Mouse (Mus musculus) neural tube, embryonic 13.5 days (tissue): ENCODE results near the gene Otog. TPM values are rescaled to one million over a fixed set of nuclear protein-coding genes. Genes with fewer than 3 reads are reported as not detected.

Experiments used
- ATAC-seq: fragments of 200-750 bp; cut with Nextera tagmentation; 2 replicates; pipeline ENCODE4 v1.8.0; 2017; ENCODE audit warnings: low read depth, mild to moderate bottlenecking, moderate TSS enrichment, moderate library complexity
- H3K27ac ChIP-seq: fragments of 300-500 bp; sonication (generic); replicated peaks from 2 replicates; pipeline ENCODE4 v1.5.1; 2015; ENCODE audit warnings: moderate library complexity, mild to moderate bottlenecking, inconsistent platforms
- H3K27me3 ChIP-seq: fragments of 300-500 bp; sonication (generic); 2 replicates; pipeline ENCODE4 v1.6.1; 2015; ENCODE audit warnings: mild to moderate bottlenecking, inconsistent platforms
- H3K36me3 ChIP-seq: fragments of 300-500 bp; sonication (generic); 2 replicates; pipeline ENCODE4 v1.6.1; 2015; ENCODE audit warnings: mild to moderate bottlenecking, inconsistent platforms
- H3K4me1 ChIP-seq: fragments of 300-500 bp; sonication (generic); replicated peaks from 2 replicates; pipeline ENCODE4 v1.6.1; 2015; ENCODE audit warnings: inconsistent platforms
- H3K4me2 ChIP-seq: fragments of 300-500 bp; sonication (generic); 2 replicates; pipeline ENCODE4 v1.6.1; 2015; ENCODE audit warnings: inconsistent platforms, mild to moderate bottlenecking, moderate library complexity
- H3K4me3 ChIP-seq: fragments of 300-500 bp; sonication (generic); 2 replicates; pipeline ENCODE4 v1.5.1; 2015; ENCODE audit warnings: mild to moderate bottlenecking, inconsistent platforms
- H3K9ac ChIP-seq: fragments of 300-500 bp; sonication (generic); 2 replicates; pipeline ENCODE4 v1.6.1; 2015; ENCODE audit warnings: moderate library complexity, mild to moderate bottlenecking, inconsistent platforms
- H3K9me3 ChIP-seq: fragments of 300-500 bp; sonication (generic); 2 replicates; pipeline ENCODE4 v1.6.1; 2016; ENCODE audit warnings: inconsistent platforms
- WGBS: fragments of 180-500 bp; shearing (Covaris S2); methylation state at CpG from one replicate; pipeline ENCODE4 v1.1.7; 2015; 5-methylcytosine and 5-hydroxymethylcytosine counted together
- polyA plus RNA-seq: library from polyadenylated mRNA; unstranded; fragments of >200 nt; fragmentation: Nextera tagmentation; extraction: Ambion mirVana; gene quantifications from 2 replicates; pipeline ENCODE4 v1.2.1, GENCODE M21; 2015

Gene Otog
- polyA plus RNA-seq, 1 experiment from 2014 or later: not detected

GRCm38 (mm10) chr7:46235948-46236347 is 4.8 kb upstream of the Otog start:
- peak overlapping the region; percentile 46; the same call in 1 of the 2 replicates for H3K27ac ChIP-seq
- H3K4me2 ChIP-seq: peak overlapping the region; percentile 24

GRCm38 (mm10) chr7:46236363-46236762 is 4.4 kb upstream of the Otog start:
- 64% methylated on average over 15 of the region's 15 CpGs for WGBS

More at GRCm38 (mm10) chr7:46235948-46236347, 4.8 kb upstream of the Otog start:
- Histone ChIP-seq H3K4me3 (no peak overlapping the region), H3K27me3 (no peaks in the 10 kb centered on the region), H3K9me3 (no peaks in the 10 kb centered on the region), H3K36me3 (no peaks in the 10 kb centered on the region), H3K4me1 (peaks cover 19% of the 10 kb centered on the region), H3K9ac (0 out of 2 replicates have a peak overlapping the region, but pooled peaks have one; percentile 41)
- WGBS: 68% methylated on average over 18 of the region's 18 CpGs
- ATAC-seq: peak; percentile 63; the same call in 1 of the 2 replicates

DNA sequence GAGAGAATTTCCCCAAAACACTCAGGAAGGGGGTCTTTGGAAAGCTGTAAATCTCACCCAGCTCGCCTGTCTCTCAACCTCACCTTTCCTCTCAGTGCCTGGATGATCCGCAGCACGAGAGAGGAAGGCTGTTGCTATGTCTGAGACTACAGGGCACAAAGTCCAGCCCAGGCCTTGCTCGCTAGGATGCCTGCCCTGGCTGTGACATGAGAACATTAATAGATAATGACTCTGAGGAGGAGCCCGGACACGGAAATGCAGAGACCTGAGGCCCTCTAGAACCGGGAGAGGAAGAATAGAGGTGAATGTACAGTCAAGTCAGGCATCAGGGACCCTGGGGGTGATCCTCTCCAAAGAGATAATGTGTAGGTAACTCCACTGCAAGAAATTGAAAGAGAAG is 3.6 kb upstream of the Otog start:
- Histone ChIP-seq H3K27me3 (no peaks in the 10 kb centered on the region), H3K4me1 (peaks cover 19% of the 10 kb centered on the region), H3K4me2 (no peak overlapping the region), H3K36me3 (no peaks in the 10 kb centered on the region), H3K9me3 (no peaks in the 10 kb centered on the region), H3K9ac (no peak overlapping the region), H3K27ac (no peak overlapping the region), H3K4me3 (no peak overlapping the region)
- no peak for ATAC-seq
- 57% methylated on average over 7 of the region's 7 CpGs for WGBS

More at GRCm38 (mm10) chr7:46236363-46236762, 4.4 kb upstream of the Otog start:
- Histone ChIP-seq H3K36me3 (no peaks in the 10 kb centered on the region), H3K4me2 (peak overlapping the region; percentile 24), H3K9me3 (no peaks in the 10 kb centered on the region), H3K4me1 (peaks cover 19% of the 10 kb centered on the region), H3K27me3 (no peaks in the 10 kb centered on the region), H3K9ac (0 out of 2 replicates have a peak overlapping the region, but pooled peaks have one; percentile 41), H3K4me3 (no peak overlapping the region), H3K27ac (peak overlapping the region; percentile 46; the same call in 1 of the 2 replicates)
- ATAC-seq: peak; percentile 44

- no peak for ATAC-seq
Measured at GRCm38 (mm10) chr7:46238346-46238745, 2.4 kb upstream of the Otog start, which contains the start of gene Ush1c. Ush1c (minus strand) TSS chr7:46238503.

DNA sequence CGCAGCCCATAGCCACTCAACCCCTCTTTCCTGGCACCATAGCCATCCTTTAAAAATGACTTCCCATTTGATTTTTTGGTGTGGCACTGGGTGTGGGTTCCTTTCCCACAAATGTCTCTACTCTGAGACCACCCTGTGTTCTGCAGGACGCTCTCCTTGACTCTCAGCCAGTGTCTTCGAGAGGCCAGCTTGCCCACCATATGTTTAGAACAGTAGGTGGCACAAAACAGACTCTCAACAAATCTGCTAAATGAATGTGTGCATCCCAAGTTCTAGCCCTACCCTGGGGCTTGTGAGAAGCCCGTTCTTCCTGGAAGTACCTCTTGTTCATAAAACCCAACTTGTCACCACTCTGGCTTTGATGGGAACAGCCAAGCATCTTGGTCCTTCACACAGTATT is 696 bp upstream of the Otog start:
- Histone ChIP-seq H3K4me3 (no peak overlapping the region), H3K27me3 (no peaks in the 10 kb centered on the region), H3K4me2 (no peak overlapping the region), H3K9ac (no peak overlapping the region), H3K9me3 (no peaks in the 10 kb centered on the region), H3K36me3 (no peaks in the 10 kb centered on the region), H3K4me1 (peaks cover 19% of the 10 kb centered on the region), H3K27ac (no peak overlapping the region)
- no peak for ATAC-seq
- 89% methylated on average over 4 of the region's 4 CpGs for WGBS

More at GRCm38 (mm10) chr7:46238346-46238745, 2.4 kb upstream of the Otog start, which contains the start of gene Ush1c:
- Histone ChIP-seq H3K4me1 (peaks cover 19% of the 10 kb centered on the region), H3K9ac (no peak within 1 kb of the TSS), H3K4me2 (no peak within 1 kb of the TSS), H3K27me3 (no peaks in the 10 kb centered on the region), H3K9me3 (no peaks in the 10 kb centered on the region), H3K36me3 (no peaks in the 10 kb centered on the region), H3K4me3 (no peak within 1 kb of the TSS), H3K27ac (no peak within 1 kb of the TSS)
- WGBS: 25% methylated on average over 10 of the region's 10 CpGs

DNA sequence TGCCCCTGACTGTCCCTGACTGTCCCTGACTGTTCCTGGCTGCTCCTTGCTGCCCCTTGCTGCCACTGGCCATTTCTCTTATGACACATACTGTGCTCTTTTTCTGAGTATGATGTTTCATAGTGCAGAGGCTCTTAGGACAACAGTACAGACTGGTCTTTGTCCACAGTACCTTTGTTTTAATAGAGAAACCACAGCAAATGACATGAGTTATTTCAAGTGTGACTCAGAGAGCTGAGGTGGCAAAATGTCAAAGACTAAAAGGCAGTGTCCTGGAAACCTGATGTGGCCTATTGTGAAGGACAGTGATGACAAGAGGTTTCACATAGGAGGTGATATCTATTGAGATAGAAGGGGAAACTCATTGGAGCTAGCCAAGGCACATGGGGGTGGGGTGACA is 6.1 kb downstream of the Otog start:
- no peak overlapping the region for H3K4me2 ChIP-seq
- H3K27me3 ChIP-seq: no peaks in the 10 kb centered on the region
- no peaks in the 10 kb centered on the region for H3K36me3 ChIP-seq
- H3K4me1 ChIP-seq: no peaks in the 10 kb centered on the region
- no peaks in the 10 kb centered on the region for H3K9me3 ChIP-seq
- H3K9ac ChIP-seq: no peak overlapping the region
- ATAC-seq: no peak
- H3K27ac ChIP-seq: no peak overlapping the region
- no peak overlapping the region for H3K4me3 ChIP-seq

DNA sequence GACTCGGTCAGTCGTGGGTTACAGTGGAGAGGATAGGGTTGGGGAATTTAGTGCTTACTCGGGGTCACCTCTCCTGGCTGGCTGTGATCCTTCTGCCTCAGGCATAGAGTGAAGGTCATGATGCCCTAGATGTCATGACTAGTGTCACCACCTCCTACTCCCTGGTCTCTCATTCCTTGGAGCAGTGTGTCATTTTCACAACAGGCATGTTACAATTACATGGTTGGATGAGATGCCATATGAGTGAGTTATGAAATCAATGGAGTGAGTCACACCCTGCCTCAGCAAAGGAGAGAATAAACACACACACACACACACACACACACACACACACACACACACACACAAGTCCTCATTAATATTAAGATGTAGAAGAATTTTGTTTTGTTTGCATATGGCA is 6.8 kb downstream of the Otog start:
- Histone ChIP-seq H3K4me3 (no peak overlapping the region), H3K36me3 (no peaks in the 10 kb centered on the region), H3K27me3 (no peaks in the 10 kb centered on the region), H3K9ac (no peak overlapping the region), H3K9me3 (no peaks in the 10 kb centered on the region), H3K4me1 (no peaks in the 10 kb centered on the region), H3K27ac (no peak overlapping the region), H3K4me2 (no peak overlapping the region)
- ATAC-seq: no peak
- WGBS: 87% methylated on average over 3 of the region's 3 CpGs

GRCm38 (mm10) chr7:46251841-46252240 is 11.1 kb downstream of the Otog start:
- ATAC-seq: no peak
- H3K27me3 ChIP-seq: no peaks in the 10 kb centered on the region
- H3K36me3 ChIP-seq: no peaks in the 10 kb centered on the region
- H3K27ac ChIP-seq: no peak overlapping the region
- 87% methylated on average over 4 of the region's 4 CpGs for WGBS
- no peak overlapping the region for H3K4me3 ChIP-seq
- no peaks in the 10 kb centered on the region; the same call in 1 of the 2 replicates for H3K4me1 ChIP-seq
- H3K9ac ChIP-seq: no peak overlapping the region
- no peak overlapping the region for H3K4me2 ChIP-seq
- no peaks in the 10 kb centered on the region for H3K9me3 ChIP-seq

GRCm38 (mm10) chr7:46276156-46276555 is 35.4 kb downstream of the Otog start:
- Histone ChIP-seq H3K4me1 (no peaks in the 10 kb centered on the region), H3K27me3 (no peaks in the 10 kb centered on the region), H3K4me3 (no peak overlapping the region), H3K4me2 (no peak overlapping the region), H3K27ac (no peak overlapping the region), H3K9me3 (no peaks in the 10 kb centered on the region), H3K9ac (no peak overlapping the region), H3K36me3 (no peaks in the 10 kb centered on the region)
- 67% methylated on average over 5 of the region's 5 CpGs for WGBS
- no peak for ATAC-seq

- 23% methylated on average over 6 of the region's 6 CpGs for WGBS
- no peak overlapping the region for H3K9ac ChIP-seq
- ATAC-seq: no peak
- no peak overlapping the region for H3K4me3 ChIP-seq
- no peaks in the 10 kb centered on the region for H3K9me3 ChIP-seq
- no peak overlapping the region for H3K27ac ChIP-seq
- peaks cover 6% of the 10 kb centered on the region; the same call in 1 of the 2 replicates for H3K4me1 ChIP-seq
- H3K4me2 ChIP-seq: no peak overlapping the region
- no peaks in the 10 kb centered on the region for H3K36me3 ChIP-seq
- no peaks in the 10 kb centered on the region for H3K27me3 ChIP-seq
Measured at GRCm38 (mm10) chr7:46279946-46280345, 39.2 kb downstream of the Otog start.

DNA sequence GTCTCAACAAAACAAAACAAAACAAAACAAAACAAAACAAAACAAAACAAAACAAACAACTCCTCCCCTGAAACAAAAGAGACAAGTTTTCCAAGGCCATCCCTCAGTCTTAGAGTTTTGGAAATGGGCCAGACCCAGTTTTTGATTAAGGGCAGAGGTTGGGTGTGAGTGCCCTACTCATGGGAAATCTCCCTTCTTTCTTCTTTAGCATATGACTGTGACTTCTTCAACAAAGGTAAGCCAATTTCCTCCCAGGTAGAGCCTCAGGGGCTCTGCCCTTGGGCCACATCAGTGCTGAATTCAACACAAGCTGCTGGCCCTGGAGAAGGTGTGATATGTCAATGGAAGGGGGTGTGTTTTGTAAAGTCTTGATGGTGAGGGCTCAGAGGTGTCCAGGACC is 40.1 kb downstream of the Otog start:
- H3K36me3 ChIP-seq: no peaks in the 10 kb centered on the region
- no peak overlapping the region for H3K4me2 ChIP-seq
- no peak overlapping the region for H3K27ac ChIP-seq
- H3K4me1 ChIP-seq: peaks cover 6% of the 10 kb centered on the region; the same call in 1 of the 2 replicates
- no peaks in the 10 kb centered on the region for H3K9me3 ChIP-seq
- no peak overlapping the region for H3K4me3 ChIP-seq
- no peak for ATAC-seq
- no peaks in the 10 kb centered on the region for H3K27me3 ChIP-seq
- no peak overlapping the region for H3K9ac ChIP-seq

DNA sequence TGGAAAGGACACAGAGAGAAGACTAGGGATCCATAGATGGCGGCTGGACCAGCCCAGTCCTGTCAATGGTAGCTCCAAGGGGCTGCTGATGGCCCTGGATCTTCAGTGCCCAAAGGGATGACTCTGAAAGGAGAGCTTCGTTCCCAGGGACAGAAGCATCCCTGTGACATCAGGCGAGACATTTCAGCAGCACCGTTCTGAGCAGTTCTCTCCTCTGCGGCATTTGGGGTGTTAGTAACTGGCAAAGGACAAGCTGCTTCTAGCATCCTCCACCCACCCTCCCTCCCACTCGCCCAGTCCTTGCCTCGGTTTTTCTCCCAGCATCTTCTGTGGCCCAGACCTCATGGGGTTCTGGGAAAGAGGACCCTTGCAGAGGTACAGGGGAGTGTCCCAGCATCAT is 41.5 kb downstream of the Otog start:
- Histone ChIP-seq H3K9ac (no peak overlapping the region), H3K4me3 (no peak overlapping the region), H3K36me3 (no peaks in the 10 kb centered on the region), H3K27me3 (no peaks in the 10 kb centered on the region), H3K4me1 (peaks cover 6% of the 10 kb centered on the region; the same call in 1 of the 2 replicates), H3K4me2 (no peak overlapping the region), H3K9me3 (no peaks in the 10 kb centered on the region), H3K27ac (no peak overlapping the region)
- WGBS: 74% methylated on average over 7 of the region's 7 CpGs
- ATAC-seq: no peak

DNA sequence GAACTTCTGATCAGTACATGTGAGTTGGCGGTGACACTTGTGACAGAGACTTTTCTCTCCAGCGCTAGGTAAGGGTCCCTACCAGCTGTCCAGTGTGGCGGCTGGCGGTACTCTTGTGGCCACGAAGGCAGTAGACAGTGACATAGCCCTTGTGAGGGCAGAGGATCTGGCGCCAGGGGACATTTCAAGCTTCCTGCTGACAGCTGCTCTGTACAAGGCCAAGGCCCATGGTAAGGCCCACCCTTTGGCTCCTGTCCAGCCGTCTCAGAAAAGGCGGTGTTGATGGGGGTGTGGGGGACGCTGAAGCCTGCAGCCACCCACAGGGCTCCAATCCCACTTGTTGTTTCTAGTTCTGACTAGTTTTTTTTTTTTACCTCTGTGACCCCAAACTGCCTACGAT is 42.9 kb downstream of the Otog start:
- Histone ChIP-seq H3K36me3 (no peaks in the 10 kb centered on the region), H3K4me3 (no peak overlapping the region), H3K4me2 (no peak overlapping the region), H3K27ac (no peak overlapping the region), H3K4me1 (peaks cover 6% of the 10 kb centered on the region; the same call in 1 of the 2 replicates), H3K9me3 (no peaks in the 10 kb centered on the region), H3K27me3 (no peaks in the 10 kb centered on the region), H3K9ac (no peak overlapping the region)
- 72% methylated on average over 10 of the region's 10 CpGs for WGBS
- no peak for ATAC-seq
